Mouse (Mus musculus): ENCODE measurements at regions not wholly inside any gene's neighbourhood (a gene's known extent, or its start where the extent isn't known, plus 50 kb on each side); places are given as distances from the start of the nearest gene placed in this dataset.
A peak's percentile ranks its signal among the peaks of the same experiment; 100 is the strongest.

DNA sequence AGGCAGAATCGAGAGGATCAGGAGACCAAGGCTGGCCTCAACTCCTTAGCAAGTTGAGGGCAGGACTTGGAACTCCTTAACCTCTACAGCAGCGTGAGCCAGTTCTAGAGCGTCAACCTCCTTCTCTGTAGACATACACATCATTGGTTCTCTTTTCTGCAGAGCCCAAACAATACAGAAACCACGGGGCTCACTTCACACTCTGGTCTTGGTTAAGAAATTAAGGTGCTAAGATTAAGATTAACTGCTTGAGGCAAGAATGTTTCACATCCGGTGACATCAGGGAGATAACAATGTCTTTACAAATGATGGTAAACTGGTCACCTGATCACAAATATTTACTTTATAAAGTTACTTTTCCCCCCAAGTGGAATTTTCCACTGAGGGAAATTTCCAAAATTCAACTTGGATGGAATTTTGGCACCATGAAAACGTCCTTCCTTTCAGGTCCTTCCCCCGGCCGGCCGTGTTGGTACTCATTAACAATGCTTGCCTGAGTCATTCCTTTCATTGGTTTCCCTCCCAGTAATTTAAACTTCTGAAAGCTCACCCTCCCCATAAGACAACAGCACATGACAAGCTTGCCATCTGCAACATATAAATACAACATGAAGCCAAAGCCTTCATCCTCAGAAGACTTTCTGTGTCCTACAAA lies 77.3 kb upstream of the Kdm7a start:
- 83% methylated on average over 9 of the region's 9 CpGs for WGBS
- H3K27me3 ChIP-seq (ENCODE audit: control insufficient read depth, insufficient read depth, low read length), result no peaks in the 10 kb centered on the region
- no peaks in the 10 kb centered on the region for H3K36me3 ChIP-seq (ENCODE audit: control insufficient read depth, insufficient read depth, low read length)
- H3K9ac ChIP-seq (ENCODE audit: low read length), result no peak overlapping the region
- H3K4me3 ChIP-seq (ENCODE audit: low read depth, low read length), result no peak overlapping the region
- H3K9me3 ChIP-seq (ENCODE audit: control insufficient read depth, low read length), result no peaks in the 10 kb centered on the region
- H3K4me2 ChIP-seq (ENCODE audit: low read depth, severe bottlenecking), result no peak overlapping the region
- ATAC-seq (ENCODE audit: insufficient number of reproducible peaks, low FRiP score, low TSS enrichment, low read depth), result no peak
- peaks cover 8% of the 10 kb centered on the region for H3K4me1 ChIP-seq (ENCODE audit: control insufficient read depth, insufficient read depth, low read length)
- no peak for DNase-seq (ENCODE audit: low spot score)
- no peak overlapping the region for H3K27ac ChIP-seq (replicated peaks; ENCODE audit: low read depth, low read length)

DNA sequence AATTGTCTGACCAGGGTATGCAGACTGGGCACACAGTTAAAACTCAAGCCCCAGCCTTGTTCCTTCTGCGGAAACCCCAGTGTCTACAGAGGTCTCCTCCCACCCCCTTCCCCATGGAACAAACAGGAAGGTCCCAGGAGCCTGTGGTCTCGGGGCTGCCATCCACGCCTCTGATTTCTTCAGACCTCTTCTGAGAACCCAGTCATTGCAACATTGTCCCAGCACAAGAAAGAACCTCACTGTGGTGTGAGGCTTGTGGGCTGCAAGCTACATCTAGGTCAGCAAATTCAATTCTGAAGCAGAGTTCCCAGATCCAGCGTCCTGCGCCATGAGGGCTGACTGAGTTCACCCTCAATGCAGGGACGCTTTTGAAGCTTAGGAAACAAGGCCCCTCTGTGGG lies 71.7 kb upstream of the Kdm7a start:
- Histone ChIP-seq H3K4me1 (ENCODE audit: control insufficient read depth, insufficient read depth, low read length) (no peaks in the 10 kb centered on the region), H3K27me3 (ENCODE audit: control insufficient read depth, insufficient read depth, low read length) (no peaks in the 10 kb centered on the region), H3K9me3 (ENCODE audit: control insufficient read depth, low read length) (no peaks in the 10 kb centered on the region), H3K36me3 (ENCODE audit: control insufficient read depth, insufficient read depth, low read length) (no peaks in the 10 kb centered on the region), H3K4me2 (ENCODE audit: low read depth, severe bottlenecking) (no peak overlapping the region), H3K4me3 (ENCODE audit: low read depth, low read length) (no peak overlapping the region), H3K27ac (replicated peaks; ENCODE audit: low read depth, low read length) (no peak overlapping the region), H3K9ac (ENCODE audit: low read length) (no peak overlapping the region)
- ATAC-seq (ENCODE audit: insufficient number of reproducible peaks, low FRiP score, low TSS enrichment, low read depth) (no peak), DNase-seq (ENCODE audit: low spot score) (no peak)
- WGBS, result 91% methylated on average over 6 of the region's 6 CpGs

DNA sequence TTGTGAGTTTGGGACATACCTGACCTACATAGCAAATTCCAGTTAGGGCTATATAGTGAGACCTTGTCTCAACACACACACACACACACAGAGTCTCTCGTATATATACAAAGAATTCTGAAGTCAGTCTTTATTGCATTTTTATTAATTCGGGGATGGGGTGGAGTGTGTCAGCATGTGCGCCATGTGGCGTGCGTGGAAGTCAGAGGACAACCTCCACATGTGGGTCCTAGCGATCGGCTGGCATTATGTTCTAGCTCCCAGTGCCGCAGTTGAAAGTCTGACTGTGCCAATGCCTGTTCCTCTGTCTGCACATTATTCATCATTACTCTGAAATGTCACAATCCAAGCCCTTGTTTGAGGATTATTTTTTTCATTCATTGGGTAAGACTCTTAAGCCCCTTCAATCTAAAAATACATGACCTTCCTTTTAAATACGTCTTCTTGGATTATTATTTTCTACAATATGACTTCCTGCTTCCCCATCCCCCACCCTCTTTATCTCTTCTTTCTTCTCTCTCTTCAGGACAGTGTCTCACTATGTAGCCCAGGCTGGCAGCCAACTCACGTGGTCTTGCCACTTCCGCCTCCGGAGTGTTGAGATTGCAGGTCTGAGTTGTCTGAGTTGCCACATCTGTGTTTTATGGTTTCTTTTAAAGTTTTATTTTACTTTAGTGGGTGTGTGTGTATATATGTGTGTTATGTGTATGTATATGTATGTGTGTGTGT lies 68.3 kb upstream of the Kdm7a start:
- no peaks in the 10 kb centered on the region for H3K27me3 ChIP-seq (ENCODE audit: control insufficient read depth, insufficient read depth, low read length)
- no peaks in the 10 kb centered on the region for H3K4me1 ChIP-seq (ENCODE audit: control insufficient read depth, insufficient read depth, low read length)
- H3K4me2 ChIP-seq (ENCODE audit: low read depth, severe bottlenecking), result no peak overlapping the region
- H3K9ac ChIP-seq (ENCODE audit: low read length), result no peak overlapping the region
- no peaks in the 10 kb centered on the region for H3K9me3 ChIP-seq (ENCODE audit: control insufficient read depth, low read length)
- 87% methylated on average over 12 of the region's 12 CpGs for WGBS
- DNase-seq (ENCODE audit: low spot score) (no peak), ATAC-seq (ENCODE audit: insufficient number of reproducible peaks, low FRiP score, low TSS enrichment, low read depth) (no peak)
- H3K27ac ChIP-seq (replicated peaks; ENCODE audit: low read depth, low read length), result no peak overlapping the region
- no peaks in the 10 kb centered on the region for H3K36me3 ChIP-seq (ENCODE audit: control insufficient read depth, insufficient read depth, low read length)
- H3K4me3 ChIP-seq (ENCODE audit: low read depth, low read length), result no peak overlapping the region

DNA sequence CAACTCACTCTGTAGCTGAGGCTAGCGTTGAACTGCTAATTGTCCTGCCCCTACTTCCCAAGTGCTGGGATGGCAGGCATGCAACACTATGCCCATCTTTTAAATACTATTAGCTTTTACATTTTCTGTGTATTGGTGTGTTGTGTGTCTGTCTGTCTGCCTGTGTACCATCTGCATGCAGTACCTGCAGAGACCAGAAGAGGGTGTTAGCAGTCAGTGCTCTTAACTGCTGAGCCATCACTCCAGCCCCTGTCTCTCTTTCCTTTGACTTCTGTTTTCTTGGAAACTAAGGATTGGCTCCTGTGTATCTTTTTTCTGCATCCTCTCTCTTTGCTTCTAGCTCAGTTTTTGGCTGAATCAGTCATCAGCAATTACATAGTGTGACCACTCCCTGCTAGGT lies 66.8 kb upstream of the Kdm7a start:
- Histone ChIP-seq H3K4me1 (ENCODE audit: control insufficient read depth, insufficient read depth, low read length) (peaks cover 3% of the 10 kb centered on the region; the same call in 1 of the 2 replicates), H3K9me3 (ENCODE audit: control insufficient read depth, low read length) (no peaks in the 10 kb centered on the region), H3K4me3 (ENCODE audit: low read depth, low read length) (no peak overlapping the region), H3K36me3 (ENCODE audit: control insufficient read depth, insufficient read depth, low read length) (no peaks in the 10 kb centered on the region), H3K9ac (ENCODE audit: low read length) (no peak overlapping the region), H3K4me2 (ENCODE audit: low read depth, severe bottlenecking) (no peak overlapping the region), H3K27ac (replicated peaks; ENCODE audit: low read depth, low read length) (no peak overlapping the region), H3K27me3 (ENCODE audit: control insufficient read depth, insufficient read depth, low read length) (no peaks in the 10 kb centered on the region)
- WGBS, result 92% methylated on average over 1 of the region's 1 CpGs
- DNase-seq (ENCODE audit: low spot score) (no peak), ATAC-seq (ENCODE audit: insufficient number of reproducible peaks, low FRiP score, low TSS enrichment, low read depth) (no peak)

DNA sequence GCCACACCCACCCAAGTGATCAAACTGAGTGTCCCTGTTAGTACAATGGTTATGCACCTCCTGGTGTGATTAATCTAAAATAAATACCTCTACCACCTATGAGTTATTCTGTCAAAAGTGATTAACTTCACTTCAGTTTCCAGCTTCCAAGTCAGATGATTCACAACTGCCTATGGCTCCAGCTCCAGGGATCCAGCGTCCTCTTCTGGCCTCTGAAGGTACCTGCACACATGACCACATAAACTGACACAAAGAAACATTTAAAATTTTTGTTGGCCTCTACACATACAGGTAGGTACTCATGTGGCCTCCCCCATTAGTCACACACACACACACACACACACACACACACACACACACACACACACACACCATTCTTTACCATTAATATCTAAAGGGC lies 63.9 kb upstream of the Kdm7a start:
- peaks cover 3% of the 10 kb centered on the region; the same call in 1 of the 2 replicates for H3K4me1 ChIP-seq (ENCODE audit: control insufficient read depth, insufficient read depth, low read length)
- H3K9me3 ChIP-seq (ENCODE audit: control insufficient read depth, low read length), result no peaks in the 10 kb centered on the region
- H3K4me3 ChIP-seq (ENCODE audit: low read depth, low read length), result no peak overlapping the region
- DNase-seq (ENCODE audit: low spot score) (no peak), ATAC-seq (ENCODE audit: insufficient number of reproducible peaks, low FRiP score, low TSS enrichment, low read depth) (no peak)
- no peak overlapping the region for H3K27ac ChIP-seq (replicated peaks; ENCODE audit: low read depth, low read length)
- H3K9ac ChIP-seq (ENCODE audit: low read length), result no peak overlapping the region
- H3K36me3 ChIP-seq (ENCODE audit: control insufficient read depth, insufficient read depth, low read length), result no peaks in the 10 kb centered on the region
- 80% methylated on average over 1 of the region's 1 CpGs for WGBS
- no peaks in the 10 kb centered on the region for H3K27me3 ChIP-seq (ENCODE audit: control insufficient read depth, insufficient read depth, low read length)
- no peak overlapping the region for H3K4me2 ChIP-seq (ENCODE audit: low read depth, severe bottlenecking)

DNA sequence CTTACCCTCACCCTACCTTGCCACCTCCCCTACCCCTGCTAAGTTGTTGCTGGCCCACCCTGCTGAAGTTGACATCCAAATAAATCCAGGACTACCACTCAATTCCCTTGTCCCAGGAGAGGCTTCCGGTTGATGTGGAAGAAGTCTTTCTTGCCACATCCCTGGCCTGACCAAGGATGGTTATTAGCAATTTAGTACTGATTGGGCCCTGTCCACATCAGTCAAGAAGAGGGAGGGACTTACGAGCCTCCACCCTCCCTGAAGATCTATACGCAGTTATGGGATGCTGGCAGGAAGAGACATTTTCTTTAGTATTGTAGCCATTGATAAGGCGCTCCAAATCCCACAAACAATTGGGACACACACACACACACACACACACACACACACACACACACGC lies 63.1 kb upstream of the Kdm7a start:
- no peak overlapping the region for H3K9ac ChIP-seq (ENCODE audit: low read length)
- H3K27me3 ChIP-seq (ENCODE audit: control insufficient read depth, insufficient read depth, low read length), result no peaks in the 10 kb centered on the region
- H3K4me3 ChIP-seq (ENCODE audit: low read depth, low read length), result no peak overlapping the region
- H3K27ac ChIP-seq (replicated peaks; ENCODE audit: low read depth, low read length), result no peak overlapping the region
- H3K9me3 ChIP-seq (ENCODE audit: control insufficient read depth, low read length), result no peaks in the 10 kb centered on the region
- no peak for DNase-seq (ENCODE audit: low spot score)
- 56% methylated on average over 5 of the region's 5 CpGs for WGBS
- H3K36me3 ChIP-seq (ENCODE audit: control insufficient read depth, insufficient read depth, low read length), result no peaks in the 10 kb centered on the region
- peaks cover 3% of the 10 kb centered on the region; the same call in 1 of the 2 replicates for H3K4me1 ChIP-seq (ENCODE audit: control insufficient read depth, insufficient read depth, low read length)
- no peak overlapping the region for H3K4me2 ChIP-seq (ENCODE audit: low read depth, severe bottlenecking)
- ATAC-seq (ENCODE audit: insufficient number of reproducible peaks, low FRiP score, low TSS enrichment, low read depth), result no peak

DNA sequence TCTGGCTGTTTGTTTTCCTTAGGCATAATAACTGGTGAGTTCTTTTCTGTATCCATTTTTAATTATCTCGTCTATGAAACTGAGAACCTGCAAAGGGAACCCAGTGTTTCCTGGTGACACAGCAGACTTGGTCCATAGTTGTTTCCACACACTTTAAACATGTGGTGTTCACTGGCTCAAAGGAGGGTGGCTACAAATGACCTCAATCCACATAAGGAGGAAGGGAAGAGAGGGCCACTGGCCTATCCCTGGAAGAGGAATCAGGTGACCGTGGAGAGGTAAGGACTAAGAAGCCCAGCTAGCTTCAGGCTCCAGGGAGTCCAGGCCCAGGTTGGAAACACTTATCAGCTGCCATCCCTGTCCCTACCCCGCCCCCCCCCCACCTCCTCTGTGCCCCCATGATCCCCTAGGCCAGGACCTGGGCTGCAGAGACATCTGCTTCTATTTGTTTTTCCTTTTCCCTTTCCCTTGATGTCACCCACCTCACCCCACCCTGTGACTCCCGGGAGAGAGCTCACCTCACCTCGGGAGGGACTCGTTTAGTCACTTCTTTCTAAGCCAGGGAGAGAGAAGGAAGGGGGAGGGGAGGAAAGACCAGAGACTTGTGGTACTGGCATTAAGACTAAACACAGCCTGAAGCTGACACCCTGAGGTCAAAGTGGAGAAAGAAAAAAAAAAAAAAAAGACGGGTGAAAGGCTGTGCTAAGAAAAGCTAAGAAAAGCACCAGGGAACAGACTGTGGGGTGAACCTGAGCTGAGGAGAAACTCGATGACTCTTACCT lies 62.2 kb upstream of the Kdm7a start:
- ATAC-seq (ENCODE audit: insufficient number of reproducible peaks, low FRiP score, low TSS enrichment, low read depth), result no peak
- Histone ChIP-seq H3K27me3 (ENCODE audit: control insufficient read depth, insufficient read depth, low read length) (no peaks in the 10 kb centered on the region), H3K9me3 (ENCODE audit: control insufficient read depth, low read length) (no peaks in the 10 kb centered on the region), H3K4me3 (ENCODE audit: low read depth, low read length) (no peak overlapping the region), H3K9ac (ENCODE audit: low read length) (no peak overlapping the region), H3K4me2 (ENCODE audit: low read depth, severe bottlenecking) (no peak overlapping the region), H3K36me3 (ENCODE audit: control insufficient read depth, insufficient read depth, low read length) (no peaks in the 10 kb centered on the region), H3K4me1 (ENCODE audit: control insufficient read depth, insufficient read depth, low read length) (peaks cover 8% of the 10 kb centered on the region), H3K27ac (replicated peaks; ENCODE audit: low read depth, low read length) (no peak overlapping the region)
- 12% methylated on average over 8 of the region's 8 CpGs for WGBS
- DNase-seq (ENCODE audit: low spot score), result no peak

DNA sequence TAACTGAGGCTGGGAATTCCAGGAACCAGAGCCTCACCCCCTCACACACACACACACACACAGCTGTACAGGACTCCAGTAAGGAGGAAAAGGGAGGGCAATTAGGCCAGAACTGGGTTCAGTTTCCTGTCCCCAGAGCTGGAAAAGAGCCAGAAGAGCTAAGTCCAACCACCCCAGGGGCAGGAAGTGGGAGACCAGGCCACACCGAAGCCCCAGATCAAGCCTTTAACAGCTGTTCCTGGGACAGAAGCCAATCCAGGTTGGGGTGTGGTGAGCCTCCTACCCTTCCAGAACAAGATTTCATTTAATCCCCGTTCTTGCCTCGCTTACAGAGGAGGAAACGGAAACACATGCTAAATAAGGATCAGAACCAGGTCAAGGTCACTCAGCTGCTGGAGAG lies 58.1 kb upstream of the Kdm7a start:
- 24% methylated on average over 4 of the region's 4 CpGs for WGBS
- ATAC-seq (ENCODE audit: insufficient number of reproducible peaks, low FRiP score, low TSS enrichment, low read depth), result peak; percentile 31; the same call in 1 of the 2 replicates

More for the DNA sequence above, 58.1 kb upstream of the Kdm7a start:
- Histone ChIP-seq H3K27ac (replicated peaks; ENCODE audit: low read depth, low read length) (no peak overlapping the region; the same call in 1 of the 2 replicates), H3K9me3 (ENCODE audit: control insufficient read depth, low read length) (no peaks in the 10 kb centered on the region), H3K36me3 (ENCODE audit: control insufficient read depth, insufficient read depth, low read length) (no peaks in the 10 kb centered on the region), H3K4me1 (ENCODE audit: control insufficient read depth, insufficient read depth, low read length) (peaks cover 10% of the 10 kb centered on the region), H3K4me2 (ENCODE audit: low read depth, severe bottlenecking) (no peak overlapping the region), H3K4me3 (ENCODE audit: low read depth, low read length) (no peak overlapping the region), H3K27me3 (ENCODE audit: control insufficient read depth, insufficient read depth, low read length) (no peaks in the 10 kb centered on the region), H3K9ac (ENCODE audit: low read length) (no peak overlapping the region)
- peak; percentile 36 for DNase-seq (ENCODE audit: low spot score)
